In the genomic region with DNA sequence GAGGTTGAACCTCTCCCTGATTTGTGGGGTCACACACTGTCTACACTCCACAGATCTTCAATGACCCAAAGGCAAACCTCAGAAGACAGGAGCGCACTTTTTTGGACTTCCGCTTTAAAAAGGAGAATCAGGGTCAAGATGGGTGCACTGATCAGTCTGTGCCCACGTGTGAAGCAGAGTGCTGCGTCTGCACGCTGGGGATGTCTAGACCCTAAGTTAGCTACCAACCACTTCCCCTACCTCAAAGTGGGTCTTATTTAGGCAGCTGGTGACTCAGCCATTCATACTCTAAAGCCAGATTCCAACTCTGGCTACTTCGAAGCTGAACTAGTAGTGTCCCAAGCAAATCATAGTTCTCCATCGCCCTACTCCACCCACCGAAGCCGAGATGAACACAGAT, we compare ENCODE assay signal across 24 mouse cellular contexts. TPM values are rescaled to one million over a fixed set of nuclear protein-coding genes. Genes with fewer than 3 reads are reported as not detected.
DNase-seq lines count a peak whose midpoint lies in the region; ATAC-seq lines count a peak whose summit lies in the region.
"Had no signal": no experiment of that assay in that cellular context is flagged by ENCODE, and none has a peak within 500 bp of the region (broad histone marks: within the 10 kb centered on the region; RNA-seq: fewer than 3 reads in every experiment).

No protein-coding gene starts in this region.

- peak; percentile 40; the same call in 1 of the 2 replicates for ATAC-seq in megakaryocyte, adult 5-6 weeks (ENCODE audit: poor library complexity, severe bottlenecking)
- ATAC-seq: CD4-positive, CD25-positive, alpha-beta regulatory T cell, adult 4 months; forebrain, embryonic 14.5 days; forebrain, postnatal 0 days; hindbrain, postnatal 0 days had no signal

- peak; percentile 37 for DNase-seq in layer of hippocampus, adult 11-12 months (ENCODE audit: low spot score)
- no peak for DNase-seq in layer of hippocampus, postnatal 10 days (ENCODE audit: low spot score in 2 of 2)
- peak; percentile 20 for DNase-seq in left cerebral cortex, postnatal 14 days (ENCODE audit: low spot score in 2 of 2)
- DNase-seq in left cerebral cortex, postnatal 25 days (ENCODE audit: low spot score in 2 of 2): no peak
- peak; percentile 58 for DNase-seq in brain, adult 2 months (ENCODE audit: low read depth, low spot score)
- DNase-seq in spleen, postnatal 10 days (ENCODE audit: low spot score in 2 of 2): no peak
- DNase-seq in kidney, postnatal 14 days: no peak
- DNase-seq: adrenal gland, adult 2 months; adrenal gland, postnatal 14 days; cerebellum, adult 2 months; cerebellum, adult 9-11 months; cerebellum, postnatal 25 days; forebrain, postnatal 0 days; gastrocnemius, postnatal 10 days; gastrocnemius, postnatal 36 days; heart, adult 18-20 months; heart, postnatal 14 days; heart, postnatal 4 days had no signal

- intact Hi-C loops in left cerebral cortex, postnatal 14 days (cut with DNase I): no loop called here
- intact Hi-C loops in left cerebral cortex, postnatal 25 days (cut with DNase I): no loop called here

RNA-seq across cellular contexts. Expression of a gene that starts 48.9 kb away (rescaled TPM):
- 1 to 10 TPM; 8.6 to 9.1 TPM for total RNA-seq in layer of hippocampus, postnatal 10 days (2021)
- 1 to 10 TPM; 3.3 to 4.0 TPM for total RNA-seq in left cerebral cortex, postnatal 14 days (2021)
- 1 to 10 TPM; 3.2 to 3.8 TPM for total RNA-seq in left cerebral cortex, postnatal 25 days (2021)
- total RNA-seq in megakaryocyte, adult 5-6 weeks (2015): 0.16 and 0.36 TPM in 2 replicates
- total RNA-seq in megakaryocyte, adult 5-6 weeks (2017): not detected in 2 replicates
- total RNA-seq: common myeloid progenitor, adult 5-6 weeks; gastrocnemius, postnatal 10 days; gastrocnemius, postnatal 36 days; heart, postnatal 4 days; MEL had no signal

Comparison
In these comparisons a context has a peak if more than half of its experiments do, and no peak if none do; other contexts are left out.
1. DNase-seq: peak in layer of hippocampus, adult 11-12 months (single experiment), left cerebral cortex, postnatal 14 days (2 of 2) and brain, adult 2 months (single experiment); none in layer of hippocampus, postnatal 10 days (0 of 2), left cerebral cortex, postnatal 25 days (0 of 2), spleen, postnatal 10 days (0 of 2) and kidney, postnatal 14 days (single experiment).